Mouse (Mus musculus): Measurements from ENCODE around the gene Nsf.
A peak's percentile ranks its signal among the peaks of the same experiment; 100 is the strongest.

Gene Nsf

GRCm38 (mm10) chr11:103937976-103938728 is 15.7 kb downstream of the Nsf start:
- DNase-seq: no peak

GRCm38 (mm10) chr11:103937451-103937850 is 16.4 kb downstream of the Nsf start:
- DNase-seq: no peak

GRCm38 (mm10) chr11:103935717-103936116 is 18.1 kb downstream of the Nsf start:
- DNase-seq: no peak

GRCm38 (mm10) chr11:103933886-103934285 is 20.0 kb downstream of the Nsf start:
- no peak for DNase-seq

GRCm38 (mm10) chr11:103923957-103924356 is 29.9 kb downstream of the Nsf start:
- DNase-seq: no peak

- DNase-seq: no peak
Observed at GRCm38 (mm10) chr11:103923272-103923671, 30.6 kb downstream of the Nsf start.

GRCm38 (mm10) chr11:103922812-103923211 is 31.0 kb downstream of the Nsf start:
- no peak for DNase-seq

- peak in 1 of 2 experiments; percentile 18 for DNase-seq
Observed at GRCm38 (mm10) chr11:103920665-103921064, 33.2 kb downstream of the Nsf start.

GRCm38 (mm10) chr11:103916807-103917206 is 37.0 kb downstream of the Nsf start:
- DNase-seq: no peak

- DNase-seq: no peak
Observed at GRCm38 (mm10) chr11:103915686-103916085, 38.2 kb downstream of the Nsf start.

- no peak for DNase-seq
Observed at GRCm38 (mm10) chr11:103910993-103911585, 42.8 kb downstream of the Nsf start.

- DNase-seq: no peak
Observed at GRCm38 (mm10) chr11:103910531-103910930, 43.3 kb downstream of the Nsf start.

- no peak for DNase-seq
Observed at GRCm38 (mm10) chr11:103909809-103910208, 44.0 kb downstream of the Nsf start.

- no peak for DNase-seq
Observed at GRCm38 (mm10) chr11:103909396-103909795, 44.5 kb downstream of the Nsf start.

GRCm38 (mm10) chr11:103906051-103906719 is 47.7 kb downstream of the Nsf start:
- DNase-seq: no peak

GRCm38 (mm10) chr11:103905506-103905905 is 48.4 kb downstream of the Nsf start:
- DNase-seq: no peak

- no peak for DNase-seq
Observed at GRCm38 (mm10) chr11:103901581-103901966, 52.3 kb downstream of the Nsf start.

- no peak for DNase-seq
Observed at GRCm38 (mm10) chr11:103900803-103901580, 52.9 kb downstream of the Nsf start.

- no peak for DNase-seq
Observed at GRCm38 (mm10) chr11:103896966-103897750, 56.7 kb downstream of the Nsf start.

- no peak for DNase-seq
Observed at GRCm38 (mm10) chr11:103896056-103896455, 57.8 kb downstream of the Nsf start.

GRCm38 (mm10) chr11:103892831-103893230 is 61.0 kb downstream of the Nsf start:
- DNase-seq: no peak

GRCm38 (mm10) chr11:103891781-103892180 is 62.1 kb downstream of the Nsf start:
- no peak for DNase-seq
